Mouse (Mus musculus): ENCODE measurements around the gene Rps5. TPM values are rescaled to one million over a fixed set of nuclear protein-coding genes. Genes with fewer than 3 reads are reported as not detected.
"Not testable (repeated sequence)": the region's sequence is repeated elsewhere in the genome, so short reads cannot be mapped to it uniquely, and the experiment has no call there.

Gene Rps5
- polyA plus RNA-seq, 1 experiment from 2014 or later: 1,409 TPM

GRCm38 (mm10) chr7:12927191-12927680, 5.1 kb downstream of the Rps5 start, which contains the start of gene Rnf225:
Gene Rnf225, plus strand, starts transcription at chr7:12927416.
- Histone ChIP-seq H3K9me3 (ENCODE audit: low read depth, low read length) (no peaks in the 10 kb centered on the region), H3K4me3 (ENCODE audit: low read depth, low read length) (peak within 1 kb of the TSS; percentile 36), H3K4me1 (ENCODE audit: insufficient read depth) (peaks cover 9% of the 10 kb centered on the region), H3K27me3 (ENCODE audit: insufficient read depth, low read length) (0 out of 2 replicates have a peak, but pooled peaks cover 4% of the 10 kb centered on the region), H3K36me3 (ENCODE audit: insufficient read depth) (peaks cover 46% of the 10 kb centered on the region), H3K4me2 (peak within 1 kb of the TSS; percentile 66), H3K9ac (peak within 1 kb of the TSS; percentile 52), H3K27ac (ENCODE audit: low read depth) (no peak within 1 kb of the TSS)
- TF ChIP-seq CTCF (IDR thresholded peaks at IDR 0.05; ENCODE audit: low read depth): no peak
- DNase-seq (peak; percentile 72), ATAC-seq (ENCODE audit: insufficient read depth) (peak; percentile 30)
- 22% methylated on average over 8 of the region's 8 CpGs for WGBS

GRCm38 (mm10) chr7:12927693-12928589, 5.9 kb downstream of the Rps5 start:
- ATAC-seq (ENCODE audit: insufficient read depth): peak; percentile 64
- Histone ChIP-seq H3K4me1 (ENCODE audit: insufficient read depth) (peaks cover 7% of the 10 kb centered on the region), H3K4me2 (peak overlapping the region; percentile 66), H3K9me3 (ENCODE audit: low read depth, low read length) (no peaks in the 10 kb centered on the region), H3K9ac (peak overlapping the region; percentile 52), H3K4me3 (ENCODE audit: low read depth, low read length) (peak overlapping the region; percentile 36), H3K36me3 (ENCODE audit: insufficient read depth) (peaks cover 45% of the 10 kb centered on the region), H3K27ac (ENCODE audit: low read depth) (no peak overlapping the region), H3K27me3 (ENCODE audit: insufficient read depth, low read length) (0 out of 2 replicates have a peak, but pooled peaks cover 4% of the 10 kb centered on the region)
- DNase-seq: peak; percentile 53
- TF ChIP-seq CTCF (IDR thresholded peaks at IDR 0.05; ENCODE audit: low read depth): no peak
- 4% methylated on average over 65 of the region's 65 CpGs for WGBS

DNA sequence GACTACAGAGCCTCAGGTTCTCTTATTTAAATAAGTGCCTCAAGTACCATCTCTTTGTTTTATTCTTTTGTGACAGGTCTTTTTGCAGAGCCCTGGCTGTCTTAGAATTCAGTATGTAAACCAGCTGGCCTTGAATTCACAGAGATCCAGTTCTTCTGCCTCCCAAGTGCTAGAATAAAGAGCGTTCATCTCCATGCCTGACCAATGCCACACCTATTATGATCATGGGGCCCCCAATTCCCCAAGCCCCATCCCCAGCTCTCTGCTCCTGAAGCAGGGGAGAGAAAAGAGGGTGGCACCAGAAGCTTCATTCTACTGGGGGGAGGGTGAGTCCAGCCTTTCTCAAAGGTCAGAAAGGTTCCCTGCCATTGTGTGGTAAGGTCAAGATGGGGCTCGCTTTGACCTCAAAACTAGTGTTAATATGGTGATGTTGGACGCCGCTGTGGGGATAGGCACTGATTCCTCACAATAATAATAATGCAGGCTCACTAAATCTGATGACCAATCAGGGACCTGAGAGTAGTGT, 11.6 kb downstream of the Rps5 start:
- Histone ChIP-seq H3K4me1 (ENCODE audit: insufficient read depth) (no peaks in the 10 kb centered on the region), H3K4me3 (ENCODE audit: low read depth, low read length) (no peak overlapping the region), H3K36me3 (ENCODE audit: insufficient read depth) (0 out of 2 replicates have a peak, but pooled peaks cover 4% of the 10 kb centered on the region), H3K4me2 (no peak overlapping the region), H3K9me3 (ENCODE audit: low read depth, low read length) (no peaks in the 10 kb centered on the region), H3K27me3 (ENCODE audit: insufficient read depth, low read length) (0 out of 2 replicates have a peak, but pooled peaks cover 1% of the 10 kb centered on the region), H3K27ac (ENCODE audit: low read depth) (no peak overlapping the region), H3K9ac (no peak overlapping the region)
- no peak for TF ChIP-seq CTCF (IDR thresholded peaks at IDR 0.05; ENCODE audit: low read depth)
- 74% methylated on average over 4 of the region's 4 CpGs for WGBS
- DNase-seq (no peak), ATAC-seq (ENCODE audit: insufficient read depth) (no peak)

DNA sequence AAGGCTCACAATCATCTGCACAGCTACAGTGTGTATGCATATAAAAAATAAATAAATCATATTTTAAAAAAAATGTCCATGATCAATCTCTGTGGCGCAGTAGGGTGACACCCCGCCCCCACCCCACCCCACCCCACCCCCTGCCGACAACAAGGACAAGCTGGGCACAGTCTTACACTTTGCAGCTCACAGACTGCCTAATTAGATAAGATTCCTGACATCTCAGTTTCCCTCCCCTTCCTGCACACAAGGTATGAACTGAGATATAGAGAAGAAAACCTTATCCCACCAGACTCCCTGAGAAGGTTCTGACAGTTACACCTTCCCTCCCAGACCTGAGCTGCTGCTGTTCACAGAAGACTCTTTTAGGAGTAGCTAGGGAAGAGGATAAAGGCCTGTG, 12.7 kb downstream of the Rps5 start:
- TF ChIP-seq CTCF (IDR thresholded peaks at IDR 0.05; ENCODE audit: low read depth): no peak
- Histone ChIP-seq H3K27ac (ENCODE audit: low read depth) (no peak overlapping the region), H3K27me3 (ENCODE audit: insufficient read depth, low read length) (no peaks in the 10 kb centered on the region), H3K4me2 (no peak overlapping the region), H3K9ac (no peak overlapping the region), H3K36me3 (ENCODE audit: insufficient read depth) (no peaks in the 10 kb centered on the region), H3K9me3 (ENCODE audit: low read depth, low read length) (no peaks in the 10 kb centered on the region), H3K4me1 (ENCODE audit: insufficient read depth) (no peaks in the 10 kb centered on the region), H3K4me3 (ENCODE audit: low read depth, low read length) (no peak overlapping the region)
- ATAC-seq (ENCODE audit: insufficient read depth) (no peak), DNase-seq (no peak)
- WGBS: 81% methylated on average over 3 of the region's 3 CpGs

- not testable (repeated sequence) for ATAC-seq (ENCODE audit: insufficient read depth); H3K27ac ChIP-seq (ENCODE audit: low read depth); H3K9me3 ChIP-seq (ENCODE audit: low read depth, low read length); H3K36me3 ChIP-seq (ENCODE audit: insufficient read depth); DNase-seq; H3K4me3 ChIP-seq (ENCODE audit: low read depth, low read length); H3K4me2 ChIP-seq; H3K4me1 ChIP-seq (ENCODE audit: insufficient read depth); H3K9ac ChIP-seq; H3K27me3 ChIP-seq (ENCODE audit: insufficient read depth, low read length)
- 83% methylated on average over 3 of the region's 4 CpGs for WGBS
Measured at GRCm38 (mm10) chr7:12937254-12937803, 15.2 kb downstream of the Rps5 start.

GRCm38 (mm10) chr7:12940599-12940998, 18.5 kb downstream of the Rps5 start:
- H3K27me3 ChIP-seq (ENCODE audit: insufficient read depth, low read length): no peaks in the 10 kb centered on the region
- H3K4me2 ChIP-seq: no peak overlapping the region
- H3K36me3 ChIP-seq (ENCODE audit: insufficient read depth): no peaks in the 10 kb centered on the region
- H3K9me3 ChIP-seq (ENCODE audit: low read depth, low read length): no peaks in the 10 kb centered on the region
- H3K27ac ChIP-seq (ENCODE audit: low read depth): no peak overlapping the region
- H3K4me3 ChIP-seq (ENCODE audit: low read depth, low read length): no peak overlapping the region
- WGBS: 79% methylated on average over 4 of the region's 4 CpGs
- no peak for TF ChIP-seq CTCF (IDR thresholded peaks at IDR 0.05; ENCODE audit: low read depth)
- no peak overlapping the region for H3K9ac ChIP-seq
- no peaks in the 10 kb centered on the region for H3K4me1 ChIP-seq (ENCODE audit: insufficient read depth)
- ATAC-seq (ENCODE audit: insufficient read depth) (no peak), DNase-seq (no peak)

DNA sequence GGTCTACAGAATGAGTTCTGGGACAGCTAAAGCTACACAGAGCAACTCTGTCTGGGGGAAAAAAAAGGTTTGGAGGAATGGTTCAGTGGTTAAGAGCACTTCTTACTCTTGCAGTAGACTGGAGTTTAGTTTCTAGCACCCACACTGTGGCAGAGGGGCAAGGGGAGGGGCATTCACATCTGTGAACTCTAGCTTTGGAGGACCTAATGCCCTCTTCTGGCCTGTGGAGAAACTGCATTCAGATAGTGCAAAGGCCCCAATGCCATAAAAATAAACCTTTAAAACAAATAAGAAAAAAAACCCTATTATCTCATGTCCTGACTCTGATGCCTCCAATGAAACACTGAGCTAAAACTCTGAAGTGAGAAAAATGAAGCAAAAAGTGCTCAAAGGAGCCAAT, 21.4 kb downstream of the Rps5 start:
- Histone ChIP-seq H3K9me3 (ENCODE audit: low read depth, low read length) (no peaks in the 10 kb centered on the region), H3K4me1 (ENCODE audit: insufficient read depth) (no peaks in the 10 kb centered on the region), H3K27ac (ENCODE audit: low read depth) (no peak overlapping the region), H3K4me2 (no peak overlapping the region), H3K27me3 (ENCODE audit: insufficient read depth, low read length) (no peaks in the 10 kb centered on the region), H3K4me3 (ENCODE audit: low read depth, low read length) (no peak overlapping the region), H3K36me3 (ENCODE audit: insufficient read depth) (no peaks in the 10 kb centered on the region), H3K9ac (no peak overlapping the region)
- ATAC-seq (ENCODE audit: insufficient read depth): no peak
- TF ChIP-seq CTCF (IDR thresholded peaks at IDR 0.05; ENCODE audit: low read depth): peak; percentile 49
- peak; percentile 37 for DNase-seq
